Mouse (Mus musculus): ENCODE measurements at regions not wholly inside any gene's neighbourhood (a gene's known extent, or its start where the extent isn't known, plus 50 kb on each side); places are given as distances from the start of the nearest gene placed in this dataset.
"Not testable (repeated sequence)": the region's sequence is repeated elsewhere in the genome, so short reads cannot be mapped to it uniquely, and the experiment has no call there.

DNA sequence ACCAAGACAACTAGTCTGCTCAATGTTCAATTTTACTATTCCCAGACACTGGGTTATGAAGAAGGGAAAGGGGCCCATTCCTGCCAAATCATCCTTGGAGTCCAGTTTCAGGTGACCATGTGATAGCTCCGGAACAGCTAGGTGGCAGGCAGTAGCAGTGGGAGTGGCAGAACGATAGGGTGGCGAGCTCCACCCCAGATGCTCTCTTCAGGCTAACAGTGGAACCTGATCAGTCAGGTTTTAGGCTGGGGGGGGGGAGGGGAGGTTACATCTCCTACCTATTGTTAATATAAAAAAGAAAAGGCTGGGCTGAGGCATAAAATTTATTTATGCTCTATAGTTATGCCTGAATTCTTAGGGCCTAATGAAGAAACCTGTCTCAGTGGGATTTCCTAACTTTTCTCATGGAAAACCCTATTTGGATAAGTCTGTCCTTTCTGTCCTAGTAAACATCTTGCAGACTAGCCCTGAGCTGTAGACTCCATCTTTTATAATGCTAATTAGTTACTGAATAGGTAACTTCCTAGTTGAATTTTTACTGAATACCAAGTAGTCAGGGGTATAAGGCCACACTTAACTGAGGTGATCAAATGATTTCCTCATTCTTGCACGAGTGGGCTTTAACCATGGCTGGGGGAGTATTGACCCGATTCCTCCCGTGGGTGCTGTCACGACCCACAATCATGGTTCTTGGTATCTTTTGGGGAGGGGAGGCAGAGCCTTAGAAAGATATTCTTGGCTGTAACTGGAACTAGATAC lies 223.2 kb upstream of the Ell2 start:
- DNase-seq (ENCODE audit: extremely low read depth, low read depth), result not testable (repeated sequence)

DNA sequence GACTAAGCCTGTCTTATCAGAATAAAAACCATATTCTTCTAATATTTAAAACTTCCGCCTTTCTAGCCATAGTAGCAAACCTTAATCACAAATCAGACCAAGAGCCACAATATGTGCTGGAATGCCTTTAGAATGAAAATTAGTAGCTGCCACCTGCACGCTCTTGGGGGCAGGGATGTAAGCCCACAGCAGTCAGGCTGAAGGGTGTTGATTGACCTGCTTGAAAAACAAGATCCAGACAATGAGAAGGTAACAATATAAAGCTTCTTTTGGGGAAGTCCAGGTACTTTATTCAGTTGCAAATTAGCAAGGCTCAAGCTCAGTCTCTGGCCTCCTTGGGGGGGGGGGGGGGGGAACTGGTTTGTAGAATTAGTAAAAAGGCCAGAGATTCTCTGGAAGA lies 222.3 kb upstream of the Ell2 start:
- DNase-seq (ENCODE audit: extremely low read depth, low read depth), result not testable (repeated sequence)

DNA sequence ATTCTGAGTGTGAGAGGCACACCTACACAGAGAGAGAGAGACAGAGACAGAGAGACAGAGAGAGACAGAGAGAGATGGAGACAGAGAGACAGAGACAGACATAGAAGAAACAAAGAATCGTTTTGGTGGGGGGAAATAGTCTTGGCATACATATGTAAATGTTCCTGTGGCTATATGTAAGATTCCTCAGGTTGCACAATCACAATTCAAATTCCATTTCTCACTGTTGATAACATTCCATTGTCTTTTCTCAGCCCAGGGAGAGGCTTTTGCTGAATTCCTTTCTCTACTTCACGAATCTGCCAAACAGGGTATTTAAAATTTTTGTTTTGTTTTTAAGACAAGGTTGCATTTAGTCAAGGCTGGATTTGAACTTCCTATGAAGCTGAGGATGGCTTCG lies 205.0 kb upstream of the Ell2 start:
- no peak for DNase-seq (ENCODE audit: extremely low read depth, low read depth)

DNA sequence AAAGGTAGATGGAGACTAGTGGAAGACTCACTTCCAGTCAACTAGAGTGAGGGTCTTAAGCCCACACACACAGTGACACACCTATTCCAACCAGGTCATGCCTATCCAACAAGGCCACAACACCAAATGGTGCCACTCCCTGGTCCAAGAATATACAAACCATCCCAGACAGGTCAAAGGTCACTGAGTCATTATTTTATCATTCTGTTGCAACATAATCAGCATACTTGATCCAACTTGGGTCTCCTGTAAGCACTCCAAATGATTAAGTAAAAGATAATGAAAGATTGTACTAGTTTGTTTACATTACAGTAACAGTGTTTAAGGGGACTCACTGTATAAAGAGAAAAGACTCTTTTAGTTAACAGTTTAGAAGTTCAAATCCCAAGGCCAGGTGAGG lies 203.2 kb upstream of the Ell2 start:
- no peak for DNase-seq (ENCODE audit: extremely low read depth, low read depth)

DNA sequence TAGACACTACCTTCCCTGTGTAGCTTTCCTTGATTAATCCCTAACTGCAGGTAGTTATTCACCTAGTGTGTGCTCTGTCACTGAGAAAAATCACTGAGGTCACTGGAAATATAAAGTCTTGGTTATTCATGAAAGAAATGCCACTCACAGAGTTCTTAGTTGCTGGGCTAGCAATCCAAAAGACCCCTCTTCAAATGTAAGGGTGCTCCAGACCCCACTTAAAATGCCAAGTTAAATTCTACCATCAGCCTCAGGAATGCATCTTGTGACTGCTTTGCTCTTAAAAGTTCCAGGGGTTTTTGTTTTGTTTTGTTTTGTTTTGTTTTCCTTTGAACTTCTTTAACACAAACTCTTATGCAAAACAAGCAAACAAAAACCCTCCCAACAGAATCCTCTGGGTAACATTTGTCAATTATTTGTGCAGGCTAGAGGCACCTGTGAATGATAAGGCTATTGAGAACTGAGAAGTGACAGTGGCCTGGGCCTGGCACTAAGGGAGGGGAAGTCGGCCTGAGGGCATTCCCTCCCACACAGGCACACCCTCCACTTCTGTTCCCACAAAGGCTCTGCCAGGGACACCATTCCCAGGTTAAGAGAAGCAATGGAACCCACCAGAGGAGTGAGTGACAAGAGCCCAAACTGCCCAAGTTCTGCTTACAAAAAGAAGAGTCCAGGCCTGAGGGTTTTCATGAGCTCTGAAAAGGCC lies 192.1 kb upstream of the Ell2 start:
- no peak for DNase-seq (ENCODE audit: extremely low read depth, low read depth)

DNA sequence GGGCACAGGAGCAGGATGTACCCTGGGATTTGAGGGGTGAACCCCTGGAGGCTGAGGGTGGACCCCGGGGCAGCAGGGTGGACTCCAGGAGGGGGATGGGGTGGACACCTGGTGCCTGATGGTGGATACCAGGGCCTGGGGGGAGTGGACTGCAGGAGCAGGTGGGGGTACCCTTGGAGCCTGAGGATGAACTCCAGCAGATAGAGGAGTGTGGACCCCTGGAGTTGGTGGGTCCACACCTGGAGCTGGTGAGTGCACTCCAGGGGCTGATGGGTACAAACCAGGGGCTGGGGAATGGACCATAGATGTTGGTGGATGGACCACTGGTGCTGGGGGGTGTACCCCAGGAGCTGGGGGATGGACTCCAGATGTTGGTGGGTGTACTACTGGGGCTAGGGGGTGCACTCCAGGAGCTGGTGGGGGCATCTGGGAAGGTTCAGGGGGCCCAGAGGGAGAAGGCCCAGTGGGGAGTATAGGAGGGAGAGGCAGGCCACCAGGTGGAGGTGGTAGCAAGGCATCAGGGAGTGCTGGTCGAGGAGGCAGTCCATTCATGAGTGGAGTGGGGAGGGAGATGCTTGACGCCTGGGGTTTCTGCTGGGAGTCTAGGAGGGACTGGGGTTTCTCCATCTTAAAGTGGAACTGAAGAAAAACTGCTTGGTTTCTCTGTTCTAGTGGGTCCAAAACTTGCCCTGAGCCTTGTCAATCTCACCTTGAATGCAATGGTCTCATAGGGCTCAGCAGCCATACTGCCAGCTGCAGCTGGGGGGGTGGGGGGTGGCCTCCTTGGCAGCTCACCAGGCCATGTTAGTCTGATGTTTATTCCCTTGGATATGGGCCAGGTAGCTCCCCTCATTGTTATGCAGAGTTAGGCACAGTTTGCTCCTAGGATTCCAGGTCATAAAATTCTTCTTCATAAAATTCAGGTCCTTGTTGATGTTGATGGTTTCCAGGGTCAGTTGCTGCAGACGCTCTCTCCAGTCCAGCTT lies 183.0 kb upstream of the Ell2 start:
- DNase-seq (ENCODE audit: extremely low read depth, low read depth), result no peak

DNA sequence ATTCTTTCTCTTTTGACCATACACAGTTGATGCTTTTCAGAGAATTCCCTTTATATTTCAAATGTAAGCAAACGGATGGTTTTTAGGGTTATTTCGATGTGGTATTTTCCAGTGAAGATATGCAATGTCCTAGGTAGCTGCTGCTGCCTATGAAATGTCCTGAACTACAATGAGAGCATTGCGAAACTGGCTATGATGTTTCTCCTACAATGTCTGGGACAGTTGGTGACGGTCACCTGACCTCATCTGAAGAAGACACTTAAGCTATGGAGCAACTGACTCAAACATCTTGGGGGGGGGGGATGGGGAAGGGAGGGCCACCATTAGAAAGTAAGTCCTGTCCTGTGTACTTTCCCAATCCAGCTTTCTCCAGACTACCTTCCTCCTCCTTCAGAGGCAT lies 182.1 kb upstream of the Ell2 start:
- no peak for DNase-seq (ENCODE audit: extremely low read depth, low read depth)

DNA sequence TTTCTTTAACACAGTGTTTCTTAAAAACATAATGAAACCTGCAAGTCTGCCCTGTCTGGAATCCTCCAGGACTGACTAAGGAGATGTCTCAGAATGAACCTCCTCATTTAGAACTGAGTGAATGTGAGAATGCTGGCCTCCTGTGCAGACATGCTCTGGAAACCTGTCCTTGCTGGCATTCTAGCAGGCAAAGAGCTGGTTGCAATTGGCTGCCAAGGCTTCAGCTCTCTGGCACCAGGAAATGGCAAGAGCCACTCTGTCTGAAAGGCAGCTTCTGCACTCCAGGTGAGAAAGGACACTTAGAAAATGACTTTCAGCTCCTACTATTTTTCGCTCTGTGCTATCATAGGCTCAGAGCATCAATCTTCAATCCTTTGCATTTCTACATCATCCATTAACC lies 175.0 kb upstream of the Ell2 start:
- DNase-seq (ENCODE audit: extremely low read depth, low read depth), result no peak

DNA sequence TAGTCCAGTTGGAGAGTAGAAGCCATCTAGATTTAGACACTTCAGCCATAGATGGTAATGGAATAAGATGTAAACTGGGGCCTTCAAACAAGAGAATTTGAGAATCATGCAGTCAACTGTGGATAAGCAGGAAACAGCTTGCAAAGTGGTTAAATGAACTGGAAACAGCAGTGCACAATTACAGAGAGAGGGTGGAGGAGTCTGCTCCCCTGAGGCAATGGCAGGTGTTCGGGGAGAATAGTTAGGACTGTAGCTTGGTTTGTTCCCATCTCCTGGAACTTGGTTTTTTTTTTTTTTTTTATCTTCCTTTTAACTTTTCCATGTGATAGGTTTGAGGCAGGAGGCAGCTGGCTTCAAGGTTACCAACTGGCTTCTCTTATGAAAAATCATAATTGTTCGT lies 165.1 kb upstream of the Ell2 start:
- no peak for DNase-seq (ENCODE audit: extremely low read depth, low read depth)

DNA sequence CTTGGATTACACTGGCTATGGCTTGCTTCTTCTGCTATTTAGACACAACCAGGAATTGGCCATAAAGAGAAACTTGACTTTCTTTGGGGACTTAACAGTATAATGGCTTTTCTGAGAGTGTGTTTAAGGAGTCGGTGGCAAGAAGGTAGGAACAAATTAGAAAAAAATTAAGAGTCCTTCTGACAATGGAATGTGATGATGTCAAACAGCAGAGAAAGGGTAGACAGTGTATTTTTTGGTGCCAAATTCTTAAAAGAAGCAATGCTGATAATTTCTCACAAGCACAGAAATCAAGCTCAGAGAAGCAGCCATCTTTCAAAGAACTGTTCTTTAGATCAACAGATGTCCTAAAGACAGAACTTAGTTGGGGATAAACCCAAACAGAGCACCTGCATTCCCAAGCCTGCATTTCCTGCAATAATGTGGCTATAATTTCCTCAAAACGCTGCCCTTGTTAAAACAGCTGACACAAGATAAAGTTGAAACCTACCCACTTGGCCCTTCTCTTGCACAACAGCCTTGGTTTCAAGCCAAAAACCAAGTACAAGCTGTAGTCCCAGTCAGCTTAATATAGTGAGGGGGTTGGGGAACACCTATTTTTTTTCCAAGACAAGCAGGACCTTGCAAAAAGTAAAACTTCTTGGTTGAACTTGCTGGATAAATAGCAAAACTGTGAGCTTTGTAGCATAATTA lies 164.2 kb upstream of the Ell2 start:
- DNase-seq (ENCODE audit: extremely low read depth, low read depth), result peak; percentile 5

DNA sequence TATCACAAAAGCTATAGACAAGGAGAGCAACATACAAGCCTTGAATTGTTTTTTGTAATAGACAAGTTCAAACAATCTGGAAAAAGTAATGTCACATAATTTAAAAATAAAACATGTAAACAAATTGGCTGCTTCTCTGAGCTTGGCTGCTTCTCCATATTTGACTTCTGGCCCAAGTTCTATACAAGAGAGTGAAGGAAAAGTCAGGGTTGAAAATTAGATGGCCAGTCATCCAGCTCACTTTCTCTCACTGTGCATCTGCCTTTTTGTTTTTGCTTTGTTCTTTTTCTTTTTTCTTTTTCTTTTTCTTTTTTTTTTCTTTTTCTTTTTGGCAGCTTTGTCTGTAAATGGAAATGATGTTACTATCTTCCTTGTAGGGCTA lies 163.6 kb upstream of the Ell2 start:
- DNase-seq (ENCODE audit: extremely low read depth, low read depth), result no peak

DNA sequence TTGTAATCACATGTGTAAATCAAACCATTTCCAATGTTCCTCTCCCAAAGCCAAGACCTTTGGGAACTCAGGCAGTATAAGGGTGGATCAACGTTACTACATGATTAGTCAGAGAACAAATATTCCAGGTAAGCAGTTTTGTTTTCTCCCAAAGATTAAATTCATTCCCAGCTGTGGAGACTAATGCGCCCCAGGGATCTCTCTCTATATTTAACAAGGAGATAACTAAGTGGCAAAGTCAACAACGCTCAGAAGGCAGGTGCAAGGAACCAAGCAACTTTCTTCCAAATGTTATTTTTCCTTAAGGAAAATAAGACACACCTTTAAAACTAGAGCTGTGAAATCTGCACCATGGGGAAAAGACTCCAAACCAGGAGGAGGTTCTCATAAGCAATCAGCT lies 163.0 kb upstream of the Ell2 start:
- DNase-seq (ENCODE audit: extremely low read depth, low read depth), result no peak

DNA sequence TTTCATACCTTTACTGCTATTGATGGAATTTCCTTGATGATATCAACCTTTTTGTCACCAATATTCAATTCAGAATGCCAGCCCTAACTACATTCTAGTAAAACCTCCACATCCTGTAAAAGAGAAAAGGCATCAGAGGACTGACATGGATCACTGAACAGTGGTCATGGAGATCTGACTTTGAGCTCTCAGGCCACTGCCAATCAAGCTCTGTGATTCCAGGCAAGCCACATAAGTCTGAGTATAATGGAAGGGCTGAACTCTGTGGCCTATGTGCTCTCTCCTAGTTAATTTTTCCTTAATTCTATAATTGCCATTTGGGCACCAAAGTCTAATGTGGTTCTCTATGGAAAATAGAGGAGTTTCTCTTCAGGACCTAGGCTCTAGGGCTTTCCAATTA lies 161.8 kb upstream of the Ell2 start:
- DNase-seq (ENCODE audit: extremely low read depth, low read depth), result no peak

DNA sequence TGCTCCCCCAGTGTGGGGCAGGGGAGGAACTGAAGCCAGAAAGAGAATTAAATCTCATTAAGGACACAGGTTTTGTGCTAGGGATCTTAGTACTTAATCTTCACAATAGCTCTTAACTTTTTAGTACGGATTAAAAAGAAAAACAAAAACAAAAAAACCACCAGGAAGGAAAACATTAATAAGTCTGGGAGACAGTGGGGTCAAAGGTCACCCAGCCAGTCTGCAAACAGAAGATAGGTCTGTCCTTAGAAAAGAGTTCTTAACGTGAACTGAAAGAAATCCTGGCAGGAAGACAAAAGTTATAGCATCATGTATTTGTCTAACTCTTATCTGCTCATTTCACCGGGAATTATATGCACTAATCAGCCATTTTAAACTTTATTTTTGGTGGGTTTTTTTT lies 158.8 kb upstream of the Ell2 start:
- no peak for DNase-seq (ENCODE audit: extremely low read depth, low read depth)

DNA sequence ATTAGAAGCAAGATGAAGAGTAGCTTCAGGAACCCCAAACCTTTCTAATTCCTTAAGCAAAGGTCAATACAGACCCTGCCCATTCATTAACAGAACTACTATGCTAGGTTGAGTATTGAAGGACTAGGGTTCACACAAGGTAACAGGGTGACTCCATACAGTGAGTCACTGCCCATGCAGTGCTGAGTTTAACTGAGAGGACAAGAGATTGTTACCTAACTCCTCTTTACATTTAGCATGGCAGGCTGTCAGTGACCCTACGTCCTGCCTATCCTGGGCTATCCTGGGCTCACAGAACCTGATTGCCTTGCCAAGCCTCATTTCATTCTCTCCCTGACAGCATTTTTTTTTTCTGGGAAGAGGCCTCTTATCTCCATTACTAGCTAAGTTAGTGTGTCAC lies 127.6 kb upstream of the Ell2 start:
- no peak for DNase-seq (ENCODE audit: extremely low read depth, low read depth)

DNA sequence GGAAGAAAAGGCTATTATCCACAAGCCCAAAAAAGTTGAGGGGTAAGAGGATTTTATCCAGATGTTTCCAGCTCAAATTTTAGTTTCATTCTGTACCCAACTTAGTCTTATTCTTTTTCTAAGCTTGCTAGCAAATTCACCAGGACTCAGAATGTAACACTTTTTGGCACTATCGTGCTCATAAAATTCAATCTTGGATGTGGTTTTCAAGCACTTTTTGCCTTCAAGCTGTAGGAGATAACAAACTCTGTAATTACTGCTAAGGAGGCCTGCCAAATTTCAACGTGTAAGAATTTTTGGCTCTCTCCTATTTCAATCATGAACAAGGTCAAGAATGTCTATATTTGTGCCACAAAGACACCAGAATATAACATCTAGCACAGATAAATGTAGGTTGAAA lies 115.7 kb upstream of the Ell2 start:
- DNase-seq (ENCODE audit: extremely low read depth, low read depth), result no peak

DNA sequence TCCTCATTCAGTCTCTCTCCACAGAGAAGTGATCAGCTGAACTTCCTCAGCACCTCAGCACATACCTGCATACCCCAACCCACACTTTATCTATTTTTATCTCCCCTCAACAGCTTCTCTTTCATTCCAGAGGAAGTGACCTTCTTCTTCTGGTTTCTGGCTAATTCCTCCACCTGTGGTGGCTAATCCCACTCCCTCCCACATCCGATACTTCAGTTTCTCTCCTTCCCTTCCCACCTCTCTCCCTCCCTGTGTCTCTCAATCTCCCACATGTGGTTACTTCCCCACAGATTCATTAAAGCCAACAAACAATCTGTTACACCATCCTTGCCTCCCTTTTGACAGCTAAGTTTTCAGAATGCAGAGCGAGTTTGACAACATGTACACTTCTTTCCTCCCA lies 109.7 kb upstream of the Ell2 start:
- no peak for DNase-seq (ENCODE audit: extremely low read depth, low read depth)

DNA sequence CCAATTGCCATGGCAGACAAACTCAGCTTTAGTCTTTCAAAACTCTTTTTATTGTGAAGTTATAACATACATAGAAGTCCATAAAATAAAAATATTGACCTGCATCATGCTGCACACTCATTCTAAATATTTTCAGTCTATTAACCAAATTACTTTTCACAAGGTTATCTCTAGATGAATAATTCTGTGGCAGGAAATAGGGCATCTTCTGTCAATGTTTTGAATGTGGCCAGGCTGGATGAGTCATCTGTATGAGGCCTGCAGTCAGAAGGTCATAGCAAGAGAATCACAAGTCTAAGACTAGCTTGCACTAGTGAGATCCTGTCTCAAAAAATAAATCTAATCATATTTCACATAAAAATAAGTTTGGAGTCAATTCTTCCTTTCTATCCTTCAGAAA lies 108.4 kb upstream of the Ell2 start:
- DNase-seq (ENCODE audit: extremely low read depth, low read depth), result no peak

DNA sequence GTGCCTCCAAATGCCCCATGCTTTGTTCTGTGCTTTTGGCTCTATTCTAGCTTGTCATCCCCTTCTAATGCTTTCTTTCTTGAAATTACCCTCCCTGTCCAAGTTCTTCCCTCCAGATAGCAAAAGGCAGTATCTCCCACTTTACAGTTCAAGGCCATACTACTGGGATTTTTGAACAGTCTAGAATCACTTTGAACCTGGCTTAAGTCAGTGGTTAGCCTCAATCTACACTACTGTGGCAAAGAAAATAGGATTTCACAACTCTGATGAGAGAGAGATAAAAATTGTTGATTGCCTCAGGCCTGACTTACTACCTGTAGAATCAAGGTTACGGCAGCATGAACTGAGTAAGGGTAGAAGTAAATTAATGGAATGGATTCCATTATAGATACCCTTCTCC lies 107.9 kb upstream of the Ell2 start:
- no peak for DNase-seq (ENCODE audit: extremely low read depth, low read depth)

DNA sequence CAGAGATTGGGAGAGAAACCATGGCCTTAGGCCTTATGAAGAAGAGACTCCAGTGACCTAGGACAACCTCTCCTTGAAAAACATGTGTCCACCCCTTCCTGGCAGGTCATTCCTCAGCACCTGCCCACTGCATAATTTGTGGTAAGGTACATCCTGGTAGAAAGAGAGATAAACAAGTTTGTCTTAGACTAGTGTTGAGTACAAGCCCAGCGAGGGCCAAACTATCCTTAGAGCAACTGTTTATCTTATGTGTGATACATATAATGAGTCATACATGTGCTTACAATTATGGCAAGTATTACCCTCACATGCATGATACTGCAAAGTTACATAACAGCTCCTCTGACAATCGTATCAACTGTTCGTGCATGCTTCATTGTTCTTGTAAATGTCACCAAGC lies 83.3 kb upstream of the Ell2 start:
- DNase-seq (ENCODE audit: extremely low read depth, low read depth), result no peak

DNA sequence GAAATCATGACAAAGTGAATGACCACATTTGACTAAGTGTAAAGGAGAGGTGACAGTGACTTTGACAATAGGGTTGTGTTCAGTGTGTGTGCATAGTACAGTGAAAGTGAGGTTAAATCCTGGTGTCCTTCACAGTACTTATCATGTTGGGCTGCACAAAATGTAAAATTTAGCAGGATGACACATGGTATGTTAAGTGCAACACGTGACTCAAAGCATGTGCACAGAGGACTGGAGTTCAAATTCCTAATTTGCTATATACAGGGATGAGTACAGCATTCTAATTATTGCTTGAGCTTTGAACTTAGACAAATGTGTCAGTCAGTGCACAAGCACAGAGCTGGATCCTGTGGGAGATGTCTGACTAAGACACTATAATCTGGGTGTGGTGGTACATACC lies 79.2 kb upstream of the Ell2 start:
- no peak for DNase-seq (ENCODE audit: extremely low read depth, low read depth)

DNA sequence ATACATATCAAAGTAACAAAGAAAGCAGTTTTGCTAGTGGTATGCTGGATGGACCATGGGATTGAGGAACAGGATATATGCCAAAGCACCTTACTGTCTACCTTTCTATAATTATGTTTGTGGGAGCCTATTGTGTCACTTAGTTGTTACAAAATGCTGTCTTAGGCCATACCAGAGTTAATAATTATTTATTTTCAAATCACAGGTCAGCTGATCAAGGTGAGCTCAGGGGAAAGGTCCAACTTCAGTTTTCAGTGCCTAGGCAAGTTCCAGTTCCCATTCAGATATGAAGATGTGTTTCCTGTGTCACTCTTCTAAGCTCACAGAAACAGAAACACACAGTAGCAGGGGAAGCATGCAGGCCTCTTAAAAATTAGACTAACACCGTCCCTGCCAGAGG lies 75.5 kb upstream of the Ell2 start:
- no peak for DNase-seq (ENCODE audit: extremely low read depth, low read depth)
